Mouse (Mus musculus): ENCODE results near the gene Csrnp2. TPM values are rescaled to one million over a fixed set of nuclear protein-coding genes. Genes with fewer than 3 reads are reported as not detected.

Csrnp2 gene
- total and polyA plus RNA-seq, 3 experiments: 1.7 to 2.7 (median 2.1) TPM

GRCm38 (mm10) chr15:100487050-100487449, 8.2 kb downstream of the Csrnp2 start:
- H3K36me3 ChIP-seq (ENCODE audit: control insufficient read depth, insufficient read depth, low read length): no peaks in the 10 kb centered on the region
- WGBS: 81% methylated on average over 2 of the region's 2 CpGs
- intact Hi-C loops (cut with DNase I): no loop called here
- DNase-seq: no peak
- H3K4me1 ChIP-seq (ENCODE audit: control insufficient read depth, insufficient read depth, low read length): peaks cover 3% of the 10 kb centered on the region; the same call in 1 of the 2 replicates
- no peak overlapping the region for H3K27ac ChIP-seq
- TF ChIP-seq EP300 (IDR thresholded peaks at IDR 0.05; ENCODE audit: insufficient read depth, low read depth, low read length) (no peak), CTCF (IDR thresholded peaks at IDR 0.05) (no peak), POLR2A (IDR thresholded peaks at IDR 0.05; ENCODE audit: insufficient read depth, low read depth, low read length) (no peak)
- H3K79me2 ChIP-seq (replicated peaks; ENCODE audit: control insufficient read depth, insufficient read depth, low read length): peaks cover 2% of the 10 kb centered on the region
- no peak overlapping the region for H3K4me3 ChIP-seq
- H3K27me3 ChIP-seq (ENCODE audit: control insufficient read depth, insufficient read depth, low read length): no peaks in the 10 kb centered on the region
- no peak overlapping the region for H3K9ac ChIP-seq (ENCODE audit: low read depth, low read length)

GRCm38 (mm10) chr15:100486450-100486849, 8.8 kb downstream of the Csrnp2 start:
- TF ChIP-seq EP300 (IDR thresholded peaks at IDR 0.05; ENCODE audit: insufficient read depth, low read depth, low read length): no peak
- no peak for TF ChIP-seq POLR2A (IDR thresholded peaks at IDR 0.05; ENCODE audit: insufficient read depth, low read depth, low read length)
- TF ChIP-seq CTCF (IDR thresholded peaks at IDR 0.05): no peak
- intact Hi-C loops (cut with DNase I): no loop called here
- H3K27me3 ChIP-seq (ENCODE audit: control insufficient read depth, insufficient read depth, low read length): no peaks in the 10 kb centered on the region
- no peak overlapping the region for H3K4me3 ChIP-seq
- no peak for DNase-seq
- WGBS: 79% methylated on average over 7 of the region's 7 CpGs
- H3K79me2 ChIP-seq (replicated peaks; ENCODE audit: control insufficient read depth, insufficient read depth, low read length): peaks cover 2% of the 10 kb centered on the region
- H3K4me1 ChIP-seq (ENCODE audit: control insufficient read depth, insufficient read depth, low read length): peaks cover 3% of the 10 kb centered on the region; the same call in 1 of the 2 replicates
- H3K9ac ChIP-seq (ENCODE audit: low read depth, low read length): no peak overlapping the region
- H3K36me3 ChIP-seq (ENCODE audit: control insufficient read depth, insufficient read depth, low read length): no peaks in the 10 kb centered on the region
- no peak overlapping the region for H3K27ac ChIP-seq

- TF ChIP-seq EP300 (IDR thresholded peaks at IDR 0.05; ENCODE audit: insufficient read depth, low read depth, low read length): no peak
- TF ChIP-seq POLR2A (IDR thresholded peaks at IDR 0.05; ENCODE audit: insufficient read depth, low read depth, low read length): no peak
- no peak for TF ChIP-seq CTCF (IDR thresholded peaks at IDR 0.05)
- WGBS: 74% methylated on average over 3 of the region's 3 CpGs
- no peak overlapping the region for H3K27ac ChIP-seq
- peaks cover 2% of the 10 kb centered on the region; the same call in 1 of the 2 replicates for H3K4me1 ChIP-seq (ENCODE audit: control insufficient read depth, insufficient read depth, low read length)
- intact Hi-C loops (cut with DNase I): no loop called here
- H3K27me3 ChIP-seq (ENCODE audit: control insufficient read depth, insufficient read depth, low read length): no peaks in the 10 kb centered on the region
- H3K36me3 ChIP-seq (ENCODE audit: control insufficient read depth, insufficient read depth, low read length): no peaks in the 10 kb centered on the region
- H3K79me2 ChIP-seq (replicated peaks; ENCODE audit: control insufficient read depth, insufficient read depth, low read length): peaks cover under 1% of the 10 kb centered on the region
- H3K9ac ChIP-seq (ENCODE audit: low read depth, low read length): no peak overlapping the region
- H3K4me3 ChIP-seq: no peak overlapping the region
- peak; percentile 47 to 63 for DNase-seq
Measured at GRCm38 (mm10) chr15:100485576-100485975, 9.7 kb downstream of the Csrnp2 start.

- Histone ChIP-seq H3K79me2 (replicated peaks; ENCODE audit: control insufficient read depth, insufficient read depth, low read length) (no peaks in the 10 kb centered on the region), H3K9ac (ENCODE audit: low read depth, low read length) (no peak overlapping the region), H3K4me3 (no peak overlapping the region), H3K27ac (no peak overlapping the region), H3K4me1 (ENCODE audit: control insufficient read depth, insufficient read depth, low read length) (no peaks in the 10 kb centered on the region), H3K27me3 (ENCODE audit: control insufficient read depth, insufficient read depth, low read length) (no peaks in the 10 kb centered on the region), H3K36me3 (ENCODE audit: control insufficient read depth, insufficient read depth, low read length) (no peaks in the 10 kb centered on the region)
- no peak for DNase-seq
- WGBS: 88% methylated on average over 4 of the region's 4 CpGs
- TF ChIP-seq POLR2A (IDR thresholded peaks at IDR 0.05; ENCODE audit: insufficient read depth, low read depth, low read length) (no peak), CTCF (IDR thresholded peaks at IDR 0.05) (no peak), EP300 (IDR thresholded peaks at IDR 0.05; ENCODE audit: insufficient read depth, low read depth, low read length) (no peak)
- intact Hi-C loops (cut with DNase I): no loop called here
Measured at GRCm38 (mm10) chr15:100478925-100479324, 16.4 kb downstream of the Csrnp2 start.

GRCm38 (mm10) chr15:100478351-100478750, 16.9 kb downstream of the Csrnp2 start:
- intact Hi-C loops (cut with DNase I): no loop called here
- Histone ChIP-seq H3K27me3 (ENCODE audit: control insufficient read depth, insufficient read depth, low read length) (no peaks in the 10 kb centered on the region), H3K4me1 (ENCODE audit: control insufficient read depth, insufficient read depth, low read length) (no peaks in the 10 kb centered on the region), H3K27ac (no peak overlapping the region), H3K4me3 (no peak overlapping the region), H3K9ac (ENCODE audit: low read depth, low read length) (no peak overlapping the region), H3K79me2 (replicated peaks; ENCODE audit: control insufficient read depth, insufficient read depth, low read length) (no peaks in the 10 kb centered on the region), H3K36me3 (ENCODE audit: control insufficient read depth, insufficient read depth, low read length) (no peaks in the 10 kb centered on the region)
- TF ChIP-seq POLR2A (IDR thresholded peaks at IDR 0.05; ENCODE audit: insufficient read depth, low read depth, low read length): no peak
- TF ChIP-seq CTCF (IDR thresholded peaks at IDR 0.05): no peak
- TF ChIP-seq EP300 (IDR thresholded peaks at IDR 0.05; ENCODE audit: insufficient read depth, low read depth, low read length): no peak
- DNase-seq: no peak
- WGBS: 82% methylated on average over 10 of the region's 10 CpGs

GRCm38 (mm10) chr15:100473926-100474503, 21.3 kb downstream of the Csrnp2 start:
- no peak for TF ChIP-seq POLR2A (IDR thresholded peaks at IDR 0.05; ENCODE audit: insufficient read depth, low read depth, low read length)
- no peak for TF ChIP-seq EP300 (IDR thresholded peaks at IDR 0.05; ENCODE audit: insufficient read depth, low read depth, low read length)
- no peak for TF ChIP-seq CTCF (IDR thresholded peaks at IDR 0.05)
- H3K36me3 ChIP-seq (ENCODE audit: control insufficient read depth, insufficient read depth, low read length): no peaks in the 10 kb centered on the region

More at GRCm38 (mm10) chr15:100473926-100474503, 21.3 kb downstream of the Csrnp2 start:
- H3K79me2 ChIP-seq (replicated peaks; ENCODE audit: control insufficient read depth, insufficient read depth, low read length): no peaks in the 10 kb centered on the region
- H3K9ac ChIP-seq (ENCODE audit: low read depth, low read length): no peak overlapping the region
- H3K27me3 ChIP-seq (ENCODE audit: control insufficient read depth, insufficient read depth, low read length): no peaks in the 10 kb centered on the region
- DNase-seq: no peak
- H3K4me1 ChIP-seq (ENCODE audit: control insufficient read depth, insufficient read depth, low read length): peaks cover 4% of the 10 kb centered on the region
- intact Hi-C loops (cut with DNase I): no loop called here
- H3K4me3 ChIP-seq: no peak overlapping the region
- no peak overlapping the region for H3K27ac ChIP-seq
- 82% methylated on average over 7 of the region's 7 CpGs for WGBS

Data from heart, adult 2 months (tissue).